Mouse (Mus musculus): Measurements from ENCODE around the gene Xaf1.

Xaf1 gene

DNA sequence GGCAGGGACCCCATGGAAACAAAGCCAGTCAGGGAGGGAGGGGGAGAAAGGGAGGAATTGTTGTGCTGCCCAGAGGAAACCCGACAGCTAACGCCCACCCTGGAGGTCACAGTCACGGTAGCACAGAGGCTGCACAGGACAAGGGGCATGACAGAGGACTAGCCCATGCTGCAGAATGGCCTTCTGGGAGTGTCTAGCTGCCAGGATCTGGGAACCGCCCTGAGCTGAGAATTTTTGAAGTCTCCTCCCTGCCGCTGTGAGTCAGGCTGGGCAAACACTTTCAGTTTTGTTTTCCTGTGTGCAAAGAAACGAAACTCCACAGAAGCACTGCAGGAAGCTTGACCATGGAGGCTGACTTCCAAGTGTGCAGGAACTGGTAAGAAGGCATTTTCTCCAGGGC, at the start of gene Xaf1:
Gene Xaf1, plus strand, starts transcription at position 296 of the 400 bp plus-strand sequence.
- DNase-seq (ENCODE audit: low spot score in 2 of 2), result peak in 1 of 2 experiments; percentile 10

DNA sequence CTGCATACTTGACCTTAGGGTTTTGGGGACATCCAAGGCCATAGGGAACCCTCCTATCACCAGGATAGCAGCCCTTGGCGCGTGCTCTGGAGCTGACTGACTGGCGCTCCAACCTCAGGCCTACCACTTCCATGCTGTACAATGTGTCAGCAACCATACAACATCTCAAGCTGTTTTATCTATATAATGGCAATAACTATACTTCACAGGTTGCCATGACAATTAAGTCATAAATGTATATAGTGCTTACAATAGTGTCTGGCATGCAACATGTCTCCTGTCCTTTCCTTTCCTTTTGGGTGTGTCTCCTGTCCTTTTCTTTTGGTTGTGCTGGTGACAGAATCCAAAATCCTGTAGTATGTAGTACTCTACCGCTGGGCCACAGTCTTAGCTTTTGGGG, 45.8 kb upstream of the Xaf1 start:
- DNase-seq (ENCODE audit: low spot score in 2 of 2), result no peak

DNA sequence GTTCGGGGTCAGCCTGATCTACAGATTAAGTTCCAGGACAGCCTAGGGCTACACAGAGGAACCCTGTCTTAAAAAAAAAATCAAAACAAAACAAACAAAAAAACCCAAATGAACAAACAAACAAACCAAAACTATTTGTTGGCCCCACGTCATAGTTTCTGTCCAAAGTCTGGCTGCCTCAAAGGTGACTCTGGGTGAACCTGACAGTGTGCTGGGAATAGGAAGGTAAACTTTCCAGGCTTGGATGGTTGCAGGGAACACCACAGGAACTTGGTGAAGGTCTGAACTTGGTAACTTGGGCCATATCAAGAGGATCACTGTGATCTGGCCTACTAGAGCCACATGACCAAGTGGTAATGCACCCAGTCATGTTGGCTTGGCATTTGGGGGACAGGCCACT, 45.0 kb upstream of the Xaf1 start:
- no peak for DNase-seq (ENCODE audit: low spot score in 2 of 2)

DNA sequence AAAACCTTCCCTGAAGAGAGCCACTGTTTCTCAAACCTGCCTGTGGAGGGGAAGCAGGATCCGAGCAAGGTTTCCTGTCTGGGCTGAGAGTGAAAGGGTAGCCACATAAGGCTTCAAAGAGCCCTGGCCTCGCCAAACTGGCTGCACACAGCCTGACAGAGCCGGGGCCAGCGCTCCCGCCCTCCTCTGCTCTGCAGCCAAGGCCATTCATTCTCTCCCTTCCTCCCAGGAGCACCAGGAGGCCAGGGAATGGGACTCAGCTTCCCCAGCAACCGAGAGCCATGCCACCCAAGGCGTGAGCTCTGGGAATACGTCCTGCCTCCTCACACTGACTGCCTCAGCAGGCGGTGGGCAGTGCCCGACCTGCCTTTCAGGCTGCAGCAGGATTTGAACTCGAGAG, 35.9 kb upstream of the Xaf1 start:
- DNase-seq (ENCODE audit: low spot score in 2 of 2), result peak in 1 of 2 experiments; percentile 46

DNA sequence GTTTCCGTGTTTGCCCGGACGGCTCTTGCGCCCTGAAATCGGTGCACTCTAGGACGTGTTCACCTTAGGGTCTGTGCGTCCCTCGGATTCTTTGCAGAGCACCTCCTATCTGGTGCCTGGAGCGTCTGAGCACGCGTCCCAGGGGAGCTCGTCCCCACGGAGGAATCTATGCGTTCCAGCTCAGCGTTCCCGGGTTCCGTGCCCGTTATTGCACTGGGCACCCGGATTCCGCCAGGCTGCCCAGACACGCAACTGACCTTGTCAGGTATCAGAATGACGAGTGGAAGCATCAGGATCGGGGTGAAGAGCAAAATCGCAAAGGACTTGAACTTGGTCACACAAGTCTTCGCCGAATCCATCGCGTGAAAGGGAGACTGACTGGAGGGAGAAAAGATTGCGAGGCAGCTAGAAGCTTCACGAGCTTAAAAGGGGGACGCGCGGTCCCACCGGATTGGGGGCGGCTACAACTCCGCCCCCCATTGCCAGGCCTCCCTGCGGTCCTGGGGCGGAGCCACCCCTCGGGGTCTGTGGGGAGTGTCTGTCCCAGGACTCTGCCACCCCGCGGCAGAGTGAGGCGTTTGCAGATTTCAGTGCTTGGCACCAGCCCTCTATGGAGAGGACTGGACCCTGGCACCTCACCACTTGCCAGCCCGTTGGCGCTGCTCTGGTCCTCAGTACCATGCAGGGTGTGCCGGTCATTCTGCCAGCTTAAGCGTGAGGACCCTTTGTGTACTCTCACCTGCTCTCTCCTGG, 35.0 kb upstream of the Xaf1 start:
- DNase-seq (ENCODE audit: low spot score in 2 of 2), result peak; percentile 37 to 53

DNA sequence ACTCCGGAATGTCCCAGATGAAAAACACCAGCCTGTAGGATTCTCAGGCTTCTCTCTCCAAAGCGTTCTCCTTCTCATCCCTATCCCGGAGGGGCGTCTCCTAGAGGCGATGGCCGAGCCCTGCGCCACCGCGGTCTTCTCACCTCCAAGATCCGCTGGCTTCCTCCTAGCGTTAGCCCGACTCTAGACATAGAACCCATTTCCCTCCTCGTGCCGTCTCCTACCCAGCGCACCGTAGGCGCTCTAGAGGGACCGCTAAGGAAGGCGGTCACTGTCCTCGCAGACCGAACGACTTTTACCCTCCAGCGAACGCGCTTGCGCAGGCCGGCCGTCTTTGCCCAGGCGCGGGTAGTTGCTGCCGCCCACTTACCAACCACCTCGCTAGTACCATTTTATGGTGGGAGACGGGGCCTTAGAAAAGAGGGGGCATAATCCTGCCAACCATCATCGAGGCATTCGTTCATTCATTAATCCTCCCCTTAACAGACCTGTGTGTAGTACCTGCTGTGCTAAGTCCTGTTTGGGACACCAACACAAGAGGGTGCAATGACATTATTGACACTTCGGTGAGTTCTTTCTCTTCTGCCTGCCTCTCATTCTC, 34.4 kb upstream of the Xaf1 start, which contains the start of gene Slc13a5:
Gene Slc13a5, minus strand, starts transcription at position 263 of the 601 bp plus-strand sequence.
- DNase-seq (ENCODE audit: low spot score in 2 of 2), result no peak

DNA sequence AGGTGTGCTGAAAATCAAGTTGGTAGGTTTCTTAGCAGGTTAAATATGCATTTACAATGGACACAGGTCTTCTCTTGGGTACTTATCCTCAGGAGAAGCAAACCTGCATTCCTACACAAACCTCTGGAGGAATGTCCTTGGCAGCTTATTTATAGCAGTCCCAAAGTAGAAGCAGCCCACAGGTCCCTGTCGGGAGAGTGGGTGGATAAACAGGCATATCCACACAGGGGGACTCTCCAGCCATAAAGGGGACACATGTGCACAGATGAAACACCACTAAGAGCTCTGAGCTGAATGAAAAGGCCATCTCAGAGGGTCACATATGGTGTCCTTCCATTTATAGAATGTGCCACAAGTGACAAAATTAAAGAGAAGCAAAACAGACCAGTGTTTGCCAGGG, 29.7 kb upstream of the Xaf1 start:
- no peak for DNase-seq (ENCODE audit: low spot score in 2 of 2)

DNA sequence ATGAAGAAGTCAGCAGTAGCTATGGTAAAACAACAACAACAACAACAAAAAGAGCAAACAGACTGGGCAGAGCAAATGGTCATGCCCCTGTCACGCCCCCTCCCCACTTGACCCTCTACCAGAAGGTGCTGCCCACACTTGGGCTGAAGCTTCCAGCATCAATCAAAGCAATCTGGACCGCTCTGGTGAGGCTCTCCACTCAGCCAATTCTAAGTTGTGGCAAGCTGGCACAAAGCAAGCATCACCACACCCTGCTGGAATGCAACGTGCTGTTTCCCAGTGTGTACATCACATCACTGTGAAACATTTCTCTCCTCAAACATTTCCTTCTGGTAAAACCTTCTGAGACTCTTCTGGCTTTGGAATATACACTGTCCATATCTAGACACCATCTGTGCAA, 28.1 kb upstream of the Xaf1 start:
- DNase-seq (ENCODE audit: low spot score in 2 of 2), result no peak

DNA sequence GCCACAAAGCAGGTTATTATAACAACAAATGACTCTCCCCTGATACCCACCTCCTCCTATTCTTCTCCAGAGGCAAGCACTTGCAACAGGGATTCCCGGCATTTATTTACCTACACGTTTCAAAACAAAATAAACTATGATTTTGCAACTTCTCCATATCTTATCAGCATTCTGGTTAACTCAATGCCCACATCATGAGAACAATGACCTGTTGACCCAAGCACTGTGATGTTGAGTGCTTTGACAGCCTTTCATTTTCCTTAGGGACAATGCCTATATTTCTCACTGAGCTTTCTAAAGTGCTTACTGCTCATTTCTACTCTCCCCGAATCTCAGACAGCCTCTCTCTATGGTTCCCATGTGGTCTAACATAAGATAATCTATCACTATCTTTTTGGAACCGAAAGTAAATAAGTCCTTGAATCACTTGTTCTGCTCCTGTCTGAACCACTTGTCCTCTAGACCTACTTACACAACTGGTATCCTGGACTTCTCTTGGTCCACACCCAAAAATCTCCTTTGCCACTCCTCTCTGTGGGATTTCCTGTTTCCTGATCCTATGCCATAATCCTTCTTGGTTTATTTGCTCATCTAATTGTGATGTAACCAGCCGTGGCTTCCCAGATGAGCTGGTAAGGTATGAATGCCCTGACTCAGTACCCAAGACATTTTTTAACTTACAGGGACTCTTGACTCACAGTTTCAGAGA, 20.1 kb upstream of the Xaf1 start:
- DNase-seq (ENCODE audit: low spot score in 2 of 2), result no peak

DNA sequence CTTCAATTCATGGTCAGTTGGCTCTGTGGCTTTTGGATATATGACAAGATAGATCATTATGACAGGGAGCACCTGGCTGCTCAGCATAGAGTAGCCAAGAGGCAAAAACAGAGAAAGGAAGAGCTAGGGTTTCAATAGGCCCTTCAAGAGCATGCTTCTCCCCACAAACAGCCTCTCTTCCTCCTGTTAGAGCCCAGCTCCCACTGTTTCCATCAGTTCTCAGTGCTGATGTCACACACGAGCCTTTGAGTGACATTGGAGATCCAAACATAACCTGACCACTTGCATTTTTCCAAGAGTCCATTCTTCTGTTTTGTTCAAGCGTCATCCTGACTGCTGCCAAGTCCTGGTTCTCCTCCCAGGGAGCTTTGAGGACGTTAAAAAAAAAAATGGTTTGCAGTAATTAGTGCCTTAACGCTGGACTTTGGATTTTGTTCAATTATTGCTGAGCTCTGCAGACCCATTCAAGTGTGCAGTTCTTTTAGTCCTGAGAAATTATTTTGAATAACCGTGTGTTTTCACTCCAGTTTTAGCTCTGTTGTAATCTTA, 19.5 kb upstream of the Xaf1 start:
- no peak for DNase-seq (ENCODE audit: low spot score in 2 of 2)

DNA sequence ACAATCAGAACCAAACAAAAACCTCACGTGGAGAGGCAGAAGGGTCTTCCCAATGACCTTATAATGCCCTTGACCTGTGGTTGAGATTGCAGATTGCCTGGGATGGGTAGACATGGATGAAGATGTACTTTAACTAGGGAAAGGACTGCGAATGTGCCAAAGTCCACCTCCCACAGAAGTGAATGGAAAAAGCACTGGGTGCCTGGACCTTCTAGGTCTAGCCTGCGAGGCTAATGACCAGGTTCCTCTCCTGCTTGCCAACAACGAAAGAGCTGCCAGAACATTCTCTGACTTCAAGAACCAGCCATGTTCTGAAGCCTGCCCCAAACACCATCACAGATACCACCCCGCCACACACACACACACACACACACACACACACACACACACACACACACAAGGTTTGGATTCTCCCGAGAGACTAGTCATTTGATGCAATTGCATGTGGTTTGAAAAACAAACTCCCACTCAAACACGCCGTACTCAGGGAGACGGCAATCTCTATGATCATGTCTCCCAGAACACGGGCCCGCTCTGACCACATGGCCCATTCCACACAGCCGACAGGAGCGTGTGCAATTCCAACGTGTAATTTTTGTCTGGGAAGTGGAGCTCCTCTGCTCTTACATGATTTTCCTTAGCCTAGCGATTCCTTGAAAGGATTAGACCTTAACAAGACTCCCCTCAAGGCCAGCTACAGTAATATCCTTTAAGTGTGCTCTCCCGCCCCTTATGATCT, 17.8 kb upstream of the Xaf1 start:
- DNase-seq (ENCODE audit: low spot score in 2 of 2), result no peak

DNA sequence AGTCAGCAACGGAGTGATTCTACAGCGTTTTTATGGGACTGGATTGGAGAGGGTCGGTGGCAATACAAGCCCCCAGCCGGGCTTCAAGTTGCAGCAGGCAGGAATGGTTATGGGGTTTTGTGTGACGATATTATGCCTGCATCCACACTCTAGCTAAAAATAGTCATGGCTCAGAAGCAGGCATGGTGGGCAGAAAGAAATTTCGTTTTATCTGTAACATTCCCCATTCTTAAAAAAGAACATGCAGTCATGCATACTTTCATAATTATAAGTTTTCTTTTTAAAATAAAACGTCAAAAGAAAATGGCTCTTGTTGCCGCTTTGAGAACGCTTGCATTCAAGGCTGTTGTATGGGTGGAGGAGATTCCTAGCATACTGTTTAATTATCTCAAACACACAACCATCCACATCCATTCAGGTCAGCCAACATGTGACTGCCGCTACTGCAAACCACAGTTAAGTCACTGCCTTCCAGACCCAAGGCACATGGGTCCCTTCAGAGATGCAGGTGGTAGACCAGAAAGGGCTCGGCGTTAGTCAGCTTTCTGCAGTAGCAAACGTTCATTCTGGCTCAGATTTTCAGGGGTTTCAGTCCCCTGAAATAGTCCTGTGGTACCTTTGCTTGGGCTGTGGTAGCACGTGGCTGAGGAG, 16.8 kb upstream of the Xaf1 start:
- peak in 1 of 2 experiments; percentile 14 for DNase-seq (ENCODE audit: low spot score in 2 of 2)

DNA sequence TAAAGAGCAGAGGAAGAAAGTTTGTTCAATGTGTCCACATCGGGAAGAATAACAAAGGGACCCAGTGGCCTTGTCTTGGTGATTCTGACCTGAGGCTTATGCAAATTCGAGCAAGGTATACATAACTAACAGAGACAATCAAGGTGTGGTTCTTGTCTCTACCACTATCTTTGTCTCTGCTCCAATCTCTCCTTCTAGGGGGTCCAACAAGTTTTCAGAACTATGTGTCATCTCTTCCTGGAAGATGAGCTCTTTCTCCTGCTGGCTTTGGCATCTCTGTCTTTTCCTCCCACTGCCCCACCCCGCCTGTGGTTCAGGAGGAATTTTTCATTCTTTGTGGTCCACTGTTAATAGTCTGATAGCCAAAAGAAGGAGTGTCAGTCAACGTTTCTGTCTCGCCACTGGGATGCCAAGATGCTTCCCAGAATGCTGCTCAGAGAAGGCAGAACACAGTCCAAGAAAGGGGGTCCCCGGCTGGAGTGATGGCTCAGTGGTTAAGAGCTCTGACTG, 15.4 kb upstream of the Xaf1 start:
- no peak for DNase-seq (ENCODE audit: low spot score in 2 of 2)

DNA sequence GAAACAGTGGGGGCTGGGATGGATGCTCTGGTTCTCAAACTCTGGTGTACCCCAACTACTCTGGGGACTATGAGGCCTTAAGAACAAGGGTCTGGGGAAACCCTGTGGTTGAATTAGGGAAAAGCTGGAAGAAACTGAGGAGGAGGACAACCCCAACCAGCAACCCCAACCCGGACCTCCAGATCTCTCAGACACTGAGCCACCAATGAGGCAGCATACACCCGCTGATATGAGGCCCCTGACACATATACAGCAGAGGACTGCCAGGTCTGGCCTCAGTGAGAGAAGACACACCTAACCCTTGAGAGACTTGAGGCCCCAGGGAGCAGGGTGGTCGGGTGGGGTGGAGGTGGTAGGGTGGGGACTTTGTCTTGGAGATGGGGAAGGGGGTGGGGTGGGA, 14.8 kb upstream of the Xaf1 start:
- no peak for DNase-seq (ENCODE audit: low spot score in 2 of 2)

DNA sequence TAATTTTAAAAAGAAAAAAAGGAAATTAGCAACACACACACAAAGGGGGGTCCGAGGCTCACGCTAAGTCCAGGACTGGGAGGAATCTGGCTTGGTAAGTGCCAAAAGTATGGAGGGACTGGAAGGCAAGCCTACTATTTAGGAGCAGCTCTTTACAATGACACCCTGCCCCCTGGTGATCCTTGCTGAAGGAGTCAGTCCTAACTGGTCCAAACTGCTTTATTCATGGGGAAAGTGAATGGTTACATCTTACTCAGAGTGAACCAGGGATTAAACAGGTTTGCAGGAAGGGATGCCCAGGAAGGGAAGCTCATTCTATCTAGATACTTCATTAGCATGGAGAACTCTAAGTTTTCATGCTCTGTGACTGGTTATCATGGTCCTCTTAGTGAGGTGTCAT, 14.3 kb upstream of the Xaf1 start:
- DNase-seq (ENCODE audit: low spot score in 2 of 2), result no peak

DNA sequence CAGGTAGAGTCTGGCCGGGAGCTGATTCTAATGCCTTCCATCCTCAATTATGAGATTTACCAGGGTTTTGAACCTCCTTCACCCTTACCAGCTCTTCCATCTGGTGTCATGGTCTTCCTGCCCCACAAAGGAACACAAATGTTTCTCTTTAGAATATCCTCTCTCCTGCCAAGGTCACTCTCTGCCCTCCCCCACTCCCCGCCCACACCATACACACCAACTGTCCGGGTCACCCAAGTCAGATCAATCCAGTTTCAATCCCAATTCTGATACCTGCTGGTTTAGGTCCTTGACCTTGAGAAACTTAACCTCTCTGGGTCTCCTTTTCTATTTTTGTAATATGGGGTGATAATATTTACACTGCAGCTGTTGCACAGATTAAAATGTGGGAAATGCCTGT, 13.9 kb upstream of the Xaf1 start:
- no peak for DNase-seq (ENCODE audit: low spot score in 2 of 2)

DNA sequence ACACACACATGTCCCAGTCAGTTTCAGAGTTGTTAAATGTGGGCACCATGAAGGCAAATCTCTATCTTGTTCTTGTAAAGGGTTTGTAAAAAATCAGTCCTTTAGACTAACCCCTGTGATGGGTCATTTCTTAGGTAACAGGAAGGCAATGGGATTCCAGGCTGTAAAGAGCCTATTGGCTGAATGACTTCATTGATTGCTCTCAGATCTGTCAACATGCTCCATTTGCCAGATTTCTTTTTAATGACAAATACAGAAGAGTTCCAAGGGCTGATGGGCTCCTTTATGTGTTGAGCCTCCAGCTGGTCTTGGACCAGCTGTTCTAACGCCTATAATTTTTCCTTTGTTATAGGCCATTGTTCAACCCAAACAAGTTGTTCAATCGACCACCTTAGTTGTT, 8.3 kb upstream of the Xaf1 start:
- DNase-seq (ENCODE audit: low spot score in 2 of 2), result no peak

DNA sequence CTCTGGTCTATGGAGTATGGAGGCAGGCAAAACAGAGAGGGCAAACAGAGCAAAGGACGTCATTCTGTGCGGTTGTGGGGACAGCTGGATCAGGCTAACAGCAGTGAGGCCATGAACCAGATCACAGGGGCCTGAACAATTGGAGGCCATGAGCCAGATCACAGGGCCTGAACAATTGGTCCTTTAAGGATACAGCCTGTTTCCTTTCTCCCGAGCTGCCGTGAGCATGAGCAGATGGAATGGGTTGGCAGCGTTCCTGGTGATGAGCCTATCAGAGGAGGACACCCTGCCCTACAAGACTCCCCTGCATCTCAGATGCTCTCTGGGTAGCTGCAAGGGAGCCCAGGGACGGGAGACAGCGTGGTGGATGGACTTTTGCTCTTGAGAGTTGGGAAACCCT, 801 bp downstream of the Xaf1 start:
- DNase-seq (ENCODE audit: low spot score in 2 of 2), result peak; percentile 40 to 56

DNA sequence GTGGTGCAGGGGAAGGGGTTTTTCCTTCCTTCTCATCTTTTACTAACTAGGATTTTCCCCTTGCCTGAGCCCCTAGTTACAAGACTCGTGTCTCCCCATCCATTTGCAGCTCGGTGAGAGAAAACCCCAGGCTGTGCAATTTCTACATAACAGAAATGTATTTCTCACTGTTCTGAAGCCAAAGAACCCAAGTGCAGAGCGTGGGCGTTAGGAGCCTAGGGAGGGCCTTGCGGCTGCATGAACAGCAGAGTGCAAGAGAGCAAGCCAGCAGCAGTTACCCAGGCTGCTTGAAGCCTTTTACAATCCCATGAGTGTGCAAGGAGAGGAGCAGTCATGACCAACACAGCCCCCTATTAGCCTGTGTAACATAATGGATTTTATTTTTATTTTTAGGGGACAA, 6.0 kb downstream of the Xaf1 start:
- peak in 1 of 2 experiments; percentile 36 for DNase-seq (ENCODE audit: low spot score in 2 of 2)

DNA sequence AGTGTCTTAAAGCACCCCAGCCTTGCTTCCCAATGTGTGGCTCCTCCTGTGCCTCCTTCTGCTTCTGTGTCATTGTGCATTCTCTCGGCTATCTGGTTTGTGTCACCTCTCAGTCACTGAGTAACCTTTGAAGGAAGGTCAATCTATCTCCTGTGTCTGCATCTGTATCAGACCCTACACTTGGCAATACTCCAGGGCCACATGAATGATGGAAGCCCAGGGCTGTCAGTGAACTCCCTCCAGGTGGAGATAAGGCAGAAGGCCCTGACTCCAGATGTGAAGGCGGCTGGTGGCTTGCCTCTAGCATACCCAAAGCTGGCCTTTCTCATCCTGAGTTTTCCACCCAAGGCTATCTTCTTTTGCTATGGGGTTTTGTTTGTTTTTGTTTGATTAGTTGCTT, 7.6 kb downstream of the Xaf1 start:
- DNase-seq (ENCODE audit: low spot score in 2 of 2), result no peak

DNA sequence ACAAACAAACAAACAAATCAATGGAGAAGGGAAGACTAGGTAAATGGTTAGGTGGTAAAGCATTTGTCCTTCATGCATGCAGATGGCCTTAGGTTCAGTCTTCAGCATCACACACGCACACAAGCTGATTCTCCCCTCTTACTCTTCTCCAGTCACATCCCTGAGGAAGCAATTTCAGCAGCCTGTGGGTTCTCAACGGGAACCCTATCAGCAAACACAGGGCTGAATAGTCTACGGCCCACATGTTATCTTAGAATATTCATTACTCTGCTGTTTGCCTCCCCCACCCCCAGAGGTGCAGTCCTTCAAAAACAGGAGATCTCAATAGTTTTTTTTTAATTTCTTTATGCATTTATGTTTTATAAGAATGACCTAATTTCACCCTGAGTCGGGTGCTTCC, 9.1 kb downstream of the Xaf1 start:
- no peak for DNase-seq (ENCODE audit: low spot score in 2 of 2)
